Mouse (Mus musculus) liver, postnatal 0 days (tissue): ENCODE data around the gene Slc39a10. TPM values are rescaled to one million over a fixed set of nuclear protein-coding genes. Genes with fewer than 3 reads are reported as not detected.
"Not testable (repeated sequence)": the region's sequence is repeated elsewhere in the genome, so short reads cannot be mapped to it uniquely, and the experiment has no call there.

Source experiments
- ATAC-seq: fragments of 200-750 bp; cut with Nextera tagmentation; 2 replicates; pipeline ENCODE4 v1.8.0; 2017; ENCODE audit warnings: mild to moderate bottlenecking, moderate library complexity
- DNase-seq: peaks from one replicate; pipeline ENCODE4 v3.0.0-alpha.2; 2016
- H3K27ac ChIP-seq: fragments of 300-500 bp; sonication (generic); 2 replicates; pipeline ENCODE4 v1.5.1; 2014; ENCODE audit warnings: antibody characterized with exemption, moderate library complexity, mild to moderate bottlenecking, low read depth
- H3K27me3 ChIP-seq: fragments of 300-500 bp; sonication (generic); 2 replicates; pipeline ENCODE4 v1.6.1; 2014; ENCODE audit warnings: low read length, control low read depth, mixed read lengths; ENCODE audit not compliant: insufficient read depth
- H3K36me3 ChIP-seq: fragments of 300-500 bp; sonication (generic); replicated peaks from 2 replicates; pipeline ENCODE4 v1.6.1; 2014; ENCODE audit warnings: mild to moderate bottlenecking, control low read depth, low read length, moderate library complexity, mixed read lengths; ENCODE audit not compliant: insufficient read depth
- H3K4me1 ChIP-seq: fragments of 300-500 bp; sonication (generic); 2 replicates; pipeline ENCODE4 v1.6.1; 2014; ENCODE audit warnings: antibody characterized with exemption, mild to moderate bottlenecking, control low read depth; ENCODE audit not compliant: insufficient read depth
- H3K4me2 ChIP-seq: fragments of 300-500 bp; sonication (generic); 2 replicates; pipeline ENCODE4 v1.6.1; 2014; ENCODE audit warnings: low read depth, mild to moderate bottlenecking, low read length, moderate library complexity, mixed read lengths
- H3K4me3 ChIP-seq: fragments of 300-500 bp; sonication (generic); 2 replicates; pipeline ENCODE4 v1.5.1; 2014; ENCODE audit warnings: low read depth, low read length
- H3K9ac ChIP-seq: fragments of 300-500 bp; sonication (generic); replicated peaks from 2 replicates; pipeline ENCODE4 v1.6.1; 2014; ENCODE audit warnings: mild to moderate bottlenecking, moderate library complexity
- H3K9me3 ChIP-seq: fragments of 300-500 bp; sonication (generic); 2 replicates; pipeline ENCODE4 v1.6.1; 2016; ENCODE audit warnings: mild to moderate bottlenecking, control low read depth, low read length, mixed read lengths
- CTCF ChIP-seq: sonication (generic); IDR thresholded peaks from 2 replicates; pipeline ENCODE4 v1.5.1; 2016; ENCODE audit warnings: antibody characterized with exemption, low read depth
- EP300 ChIP-seq: IDR thresholded peaks from 2 replicates; pipeline ENCODE4 v1.6.1; 2016; ENCODE audit warnings: antibody characterized with exemption, low read depth, mild to moderate bottlenecking
- WGBS: fragments of 180-500 bp; shearing (Covaris S2); extraction: QIAGEN DNeasy Blood & Tissue Kit; methylation state at CpG from one replicate; pipeline ENCODE4 v1.1.7; 2014; ENCODE audit not compliant: insufficient replicate concordance; 5-methylcytosine and 5-hydroxymethylcytosine counted together
- polyA plus RNA-seq: library from polyadenylated mRNA; unstranded; fragments of >200 nt; fragmentation: Nextera tagmentation; extraction: Ambion mirVana; gene quantifications from 2 replicates; pipeline ENCODE4 v1.2.1, GENCODE M21; 2015

Gene Slc39a10
- polyA plus RNA-seq, 1 experiment from 2014 or later = 2.4 TPM

DNA sequence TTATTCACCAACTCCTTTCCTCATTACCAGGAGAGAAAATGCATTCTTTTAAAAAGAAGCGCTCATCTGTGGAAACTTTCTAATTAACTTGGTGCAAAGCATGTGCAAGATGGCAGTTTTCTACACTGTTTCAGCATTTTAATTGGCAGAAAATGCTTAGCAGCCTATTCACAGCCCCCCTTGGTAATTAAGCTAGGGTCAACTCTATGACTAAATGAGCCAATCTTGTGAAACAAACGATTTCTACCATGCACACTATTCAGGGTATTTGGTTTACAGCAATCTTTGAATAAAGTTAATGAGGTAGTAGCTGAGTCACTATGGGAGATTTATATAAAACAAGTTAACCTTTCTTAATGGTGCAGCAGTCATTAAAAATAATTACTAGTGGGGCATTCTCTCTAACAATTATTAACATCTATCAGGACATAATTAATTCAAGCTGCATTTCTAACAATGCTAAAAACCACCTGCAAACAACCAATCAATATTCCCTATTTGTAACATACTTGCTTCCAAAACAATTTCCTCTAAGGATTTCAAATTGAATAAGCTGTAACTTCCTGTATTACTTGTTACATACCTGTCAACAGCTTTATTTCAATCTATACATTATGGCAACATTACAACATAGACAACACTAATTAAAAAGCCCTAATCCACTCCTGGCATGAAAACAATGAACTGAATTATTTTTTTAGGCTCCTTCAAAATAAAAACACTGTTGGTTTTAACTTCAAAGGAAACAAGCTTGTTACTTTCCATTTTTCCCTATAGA, 62.4 kb downstream of the Slc39a10 start:
- Histone ChIP-seq H3K9ac (no peak overlapping the region), H3K27me3 (no peaks in the 10 kb centered on the region), H3K9me3 (no peaks in the 10 kb centered on the region), H3K4me2 (no peak overlapping the region), H3K4me3 (no peak overlapping the region), H3K27ac (no peak overlapping the region), H3K36me3 (no peaks in the 10 kb centered on the region), H3K4me1 (no peaks in the 10 kb centered on the region)
- no peak for DNase-seq
- WGBS = 83% methylated on average over 2 of the region's 2 CpGs
- no peak for TF ChIP-seq CTCF
- no peak for TF ChIP-seq EP300
- ATAC-seq = no peak

DNA sequence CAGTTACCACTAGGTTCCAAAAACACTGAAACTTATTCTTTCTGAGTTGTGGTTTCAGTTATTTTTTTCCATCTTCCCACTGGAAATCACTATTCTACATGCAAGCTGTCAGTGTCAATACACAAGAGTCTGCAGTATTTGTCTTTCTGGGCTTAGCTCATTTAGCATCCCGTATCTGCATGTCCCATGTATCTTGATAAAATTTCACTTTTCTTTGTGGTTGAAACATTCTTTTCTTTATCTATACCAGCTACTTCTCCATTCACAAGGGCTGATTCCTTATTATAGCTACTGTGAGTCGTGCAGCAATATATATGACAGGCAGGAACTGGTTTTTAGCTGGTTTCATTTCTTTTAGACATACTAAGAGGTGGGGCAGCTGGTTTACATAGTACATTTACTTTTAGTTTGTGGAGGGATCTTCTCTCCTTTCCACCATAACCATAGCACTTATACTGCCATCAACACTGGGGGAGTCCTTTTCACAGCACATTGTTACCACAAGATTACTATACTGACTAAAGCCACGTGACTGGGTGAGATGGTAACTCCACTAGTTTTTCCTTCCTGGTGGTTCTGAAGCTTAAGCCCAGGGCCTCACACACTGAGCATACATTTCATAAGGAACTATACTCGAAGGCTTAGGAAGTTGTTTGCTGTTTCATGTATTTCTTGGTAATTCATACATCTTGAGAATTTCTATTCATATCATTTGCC, 70.2 kb downstream of the Slc39a10 start:
- DNase-seq = no peak
- no peak overlapping the region for H3K27ac ChIP-seq
- H3K9ac ChIP-seq = no peak overlapping the region
- H3K4me3 ChIP-seq = no peak overlapping the region
- no peak overlapping the region for H3K4me2 ChIP-seq
- no peaks in the 10 kb centered on the region for H3K27me3 ChIP-seq
- no peaks in the 10 kb centered on the region for H3K36me3 ChIP-seq
- no peak for ATAC-seq
- WGBS = 65% methylated on average over 4 of the region's 4 CpGs
- TF ChIP-seq CTCF = no peak
- no peak for TF ChIP-seq EP300
- no peaks in the 10 kb centered on the region for H3K4me1 ChIP-seq
- H3K9me3 ChIP-seq = no peaks in the 10 kb centered on the region

DNA sequence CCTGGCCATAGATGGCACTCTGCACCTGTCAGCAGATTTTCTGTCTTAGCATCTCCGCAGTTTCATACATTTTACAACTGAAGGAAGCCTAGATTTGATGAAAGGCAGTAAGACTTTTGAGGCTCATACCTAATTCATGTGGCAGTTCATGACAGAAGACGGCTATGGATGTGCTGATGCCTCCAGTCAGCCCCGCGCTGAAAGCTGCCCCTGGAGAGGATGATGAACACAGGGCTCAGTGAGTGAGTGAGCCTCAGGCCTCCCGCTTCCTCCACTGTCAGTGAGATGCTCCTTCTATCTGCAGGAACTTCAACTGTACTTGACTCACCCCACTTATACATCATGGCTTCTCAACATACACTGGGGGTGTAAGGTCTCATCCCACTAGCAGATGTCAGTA, 74.7 kb downstream of the Slc39a10 start:
- Histone ChIP-seq H3K9ac (no peak overlapping the region), H3K27me3 (no peaks in the 10 kb centered on the region), H3K9me3 (no peaks in the 10 kb centered on the region), H3K36me3 (no peaks in the 10 kb centered on the region), H3K4me1 (no peaks in the 10 kb centered on the region), H3K27ac (no peak overlapping the region), H3K4me3 (no peak overlapping the region), H3K4me2 (no peak overlapping the region)
- WGBS = 85% methylated on average over 5 of the region's 5 CpGs
- no peak for TF ChIP-seq CTCF
- TF ChIP-seq EP300 = no peak
- ATAC-seq (no peak), DNase-seq (no peak)

DNA sequence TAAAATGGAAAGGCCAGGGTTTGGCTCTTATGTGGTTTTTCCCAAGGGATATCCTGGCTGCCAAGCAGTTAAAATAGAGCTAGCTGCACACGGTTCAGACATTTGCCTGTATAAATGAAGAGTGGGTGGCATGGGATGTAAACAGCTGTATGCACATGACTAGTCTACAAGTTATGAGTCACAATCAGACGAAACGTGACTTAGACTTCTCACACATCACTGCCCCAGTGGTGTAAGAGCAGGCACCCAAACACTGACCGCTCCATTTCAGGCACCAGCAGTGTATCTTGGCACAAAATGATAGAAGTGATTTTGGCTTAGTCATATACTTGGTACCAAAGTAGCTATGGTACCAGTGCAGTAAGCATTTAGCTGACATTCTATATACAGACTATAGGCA, 84.0 kb downstream of the Slc39a10 start:
- not testable (repeated sequence) for H3K36me3 ChIP-seq, H3K9me3 ChIP-seq, H3K4me1 ChIP-seq, ATAC-seq, H3K4me3 ChIP-seq, H3K9ac ChIP-seq, DNase-seq, H3K27me3 ChIP-seq, H3K27ac ChIP-seq, H3K4me2 ChIP-seq
- WGBS = 80% methylated on average over 4 of the region's 4 CpGs

DNA sequence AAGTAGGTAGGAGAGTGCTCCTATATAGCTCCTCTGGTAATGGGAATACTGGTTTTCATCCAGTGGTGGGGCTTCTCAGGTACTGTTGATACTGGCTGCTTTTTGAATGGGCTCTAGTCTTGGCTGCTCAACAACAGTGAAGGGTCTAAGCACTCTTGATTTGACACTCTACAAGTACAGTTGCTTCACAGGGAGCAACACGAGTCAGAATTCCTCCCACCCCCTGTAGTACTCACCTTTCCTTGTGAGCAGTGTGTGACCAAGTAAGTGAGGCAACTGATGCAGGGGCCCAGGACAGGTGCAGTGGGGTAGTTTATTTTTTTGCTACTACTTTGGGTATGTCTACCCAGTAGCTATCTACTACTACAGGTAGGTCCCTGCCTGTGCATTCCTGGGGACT, 87.6 kb downstream of the Slc39a10 start:
- Histone ChIP-seq H3K27ac (no peak overlapping the region), H3K9ac (no peak overlapping the region), H3K27me3 (no peaks in the 10 kb centered on the region), H3K4me1 (no peaks in the 10 kb centered on the region), H3K4me2 (no peak overlapping the region), H3K4me3 (no peak overlapping the region), H3K9me3 (no peaks in the 10 kb centered on the region), H3K36me3 (no peaks in the 10 kb centered on the region)
- WGBS = 55% methylated on average over 1 of the region's 1 CpGs
- ATAC-seq (no peak), DNase-seq (no peak)
- TF ChIP-seq CTCF (no peak), EP300 (no peak)

DNA sequence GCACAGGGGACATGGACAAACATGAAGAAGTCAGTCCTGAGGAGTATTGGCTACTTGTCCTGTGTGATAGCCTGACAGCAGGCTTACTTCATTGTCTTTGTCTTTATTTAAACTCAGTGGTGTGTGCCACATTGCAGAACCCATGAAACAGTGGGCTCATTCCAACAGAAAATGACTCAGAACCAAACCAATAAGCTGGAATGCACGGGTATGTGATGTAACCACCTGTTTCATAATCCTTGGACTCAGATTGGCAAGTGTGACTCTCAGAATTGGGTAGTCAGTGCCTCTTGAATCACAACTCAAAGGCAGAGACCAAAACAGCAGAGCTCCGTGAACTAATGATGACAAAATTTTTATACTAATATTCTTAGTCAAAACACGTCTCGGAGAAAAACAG, 110.4 kb downstream of the Slc39a10 start:
- ATAC-seq, DNase-seq, H3K9ac ChIP-seq, H3K36me3 ChIP-seq, H3K27ac ChIP-seq, H3K4me3 ChIP-seq, H3K9me3 ChIP-seq, H3K4me1 ChIP-seq, H3K4me2 ChIP-seq, H3K27me3 ChIP-seq: not testable (repeated sequence)
- 67% methylated on average over 4 of the region's 4 CpGs for WGBS

DNA sequence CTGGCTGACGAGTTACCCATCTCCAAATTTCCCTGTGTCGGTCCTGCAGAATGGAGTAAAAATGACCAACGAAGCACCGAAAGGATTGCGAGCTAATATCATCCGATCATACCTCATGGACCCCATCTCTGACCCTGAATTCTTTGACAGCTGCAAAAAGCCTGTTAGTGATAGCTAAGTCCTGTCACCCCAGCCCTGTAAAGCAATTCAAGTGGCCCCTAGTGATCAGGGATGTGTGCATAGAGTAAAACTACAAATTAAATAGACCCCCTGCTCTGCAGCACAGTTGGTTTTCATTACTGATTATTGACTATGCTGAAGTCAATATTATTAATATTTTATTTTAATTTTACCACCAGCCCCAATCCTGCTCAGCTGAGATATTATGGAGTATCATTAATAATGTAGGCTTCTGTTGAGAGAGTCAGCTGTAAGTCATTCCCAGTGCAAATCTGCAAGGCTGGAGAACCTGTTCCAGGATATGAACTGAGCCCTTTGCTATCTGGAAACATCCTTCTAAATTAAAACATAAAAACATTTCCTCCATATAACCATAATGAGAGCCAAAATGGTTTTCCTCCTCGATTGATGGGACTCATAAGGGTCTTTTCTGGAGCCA, 122.5 kb downstream of the Slc39a10 start:
- H3K4me2 ChIP-seq, DNase-seq, H3K4me1 ChIP-seq, H3K27me3 ChIP-seq, H3K27ac ChIP-seq, H3K9ac ChIP-seq, H3K9me3 ChIP-seq, ATAC-seq, H3K36me3 ChIP-seq, H3K4me3 ChIP-seq: not testable (repeated sequence)
- WGBS = 80% methylated on average over 7 of the region's 7 CpGs
